Mouse (Mus musculus) ZHBTc4 (cell line): ENCODE results near the gene Slc25a22.

Experiments
- DNase-seq: peaks from one replicate; pipeline ENCODE4 v3.0.0-alpha.2; 2011; ENCODE audit warnings: low read depth, low spot score

The Slc25a22 gene

DNA sequence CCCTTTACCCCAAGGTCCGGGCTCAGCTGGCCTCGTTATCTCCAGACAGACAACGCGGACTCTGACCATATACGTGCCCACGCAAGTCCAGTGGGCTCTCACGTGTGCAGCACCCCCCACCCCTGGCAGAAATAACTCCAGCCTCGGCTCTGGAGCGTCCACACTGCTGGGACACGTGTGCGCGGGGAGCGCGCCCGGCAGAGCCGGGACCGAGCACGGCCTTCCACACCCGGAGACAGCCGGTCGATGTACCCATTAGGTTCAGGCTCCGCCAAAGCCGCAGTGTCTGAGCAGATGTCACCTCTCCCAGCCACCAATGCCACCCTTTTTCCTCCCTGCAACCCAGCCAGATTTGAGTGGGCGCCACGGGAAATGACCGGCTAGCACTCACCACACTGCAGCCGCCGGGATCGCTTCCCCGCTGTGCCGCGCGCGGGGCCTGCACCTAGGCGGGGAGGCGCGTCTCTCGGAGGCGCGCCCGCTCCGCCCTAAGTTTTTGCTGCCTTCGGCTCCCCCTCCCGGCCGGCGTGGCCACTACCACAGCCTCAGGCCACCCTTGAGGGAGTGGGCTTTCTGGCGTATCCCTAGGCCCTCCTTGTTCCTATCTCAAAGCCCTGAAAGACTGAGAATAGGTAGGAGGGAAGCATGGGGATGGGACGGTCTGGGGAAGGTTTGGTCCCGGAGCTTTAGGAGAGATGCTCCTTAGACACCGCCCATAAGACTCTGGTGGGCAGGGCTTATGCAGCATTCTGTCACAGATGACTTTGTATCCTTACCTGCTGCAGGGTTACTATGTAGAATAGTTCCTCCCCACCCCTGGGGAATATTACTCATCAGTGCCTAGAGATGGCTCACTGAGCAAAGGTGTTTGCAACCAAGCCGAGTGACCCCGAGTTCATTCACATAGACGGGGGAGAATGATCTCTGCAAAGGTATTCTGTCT, at the start of gene Slc25a22:
TSS of gene Slc25a22 (minus strand) at position 715 of the 943 bp plus-strand sequence.
- DNase-seq, result peak; percentile 94

DNA sequence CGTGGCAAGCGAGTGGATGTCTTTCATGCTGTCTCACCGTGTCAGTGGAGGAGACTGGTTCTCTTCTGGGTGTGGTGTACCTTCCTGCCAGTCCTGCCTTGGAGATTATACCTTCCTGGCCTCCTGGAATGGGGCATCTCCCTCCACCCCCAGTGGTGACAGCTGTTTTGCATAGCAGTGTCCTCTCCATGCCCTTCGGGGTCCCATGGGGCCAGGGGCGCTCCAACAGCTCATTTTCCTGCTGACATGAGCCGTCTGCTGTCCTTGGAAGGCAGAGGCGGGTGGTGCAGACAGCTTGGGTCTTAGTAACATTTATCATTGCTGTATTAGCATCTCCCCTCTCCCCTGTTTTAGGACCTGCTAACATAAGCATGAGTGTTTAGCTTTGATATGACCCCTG, 49.4 kb upstream of the Slc25a22 start:
- DNase-seq, result no peak

- no peak for DNase-seq
These were observed 48.5 kb upstream of the Slc25a22 start for GRCm38 (mm10) chr7:141486239-141486638.

DNA sequence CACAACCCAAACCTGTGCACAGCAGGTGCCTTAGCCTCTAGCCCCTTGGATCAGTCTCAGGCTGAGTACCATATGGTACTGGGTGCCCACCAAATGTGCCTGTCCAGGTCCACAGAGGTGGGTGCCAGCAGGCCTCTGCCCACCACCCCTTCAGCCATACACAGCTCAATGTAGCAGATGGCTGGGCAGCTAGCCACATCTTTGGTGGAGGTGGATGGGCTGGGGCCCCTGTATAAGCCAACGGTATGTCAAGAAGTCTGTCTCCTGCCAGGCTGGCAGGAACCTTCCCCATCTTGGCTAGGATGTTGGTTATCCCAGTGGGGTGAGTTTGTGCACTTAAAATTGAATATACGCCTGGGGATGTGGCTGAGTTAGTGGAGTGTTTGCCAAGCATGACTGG, 47.9 kb upstream of the Slc25a22 start:
- DNase-seq, result no peak

GRCm38 (mm10) chr7:141485186-141485585, 47.5 kb upstream of the Slc25a22 start:
- no peak for DNase-seq

DNA sequence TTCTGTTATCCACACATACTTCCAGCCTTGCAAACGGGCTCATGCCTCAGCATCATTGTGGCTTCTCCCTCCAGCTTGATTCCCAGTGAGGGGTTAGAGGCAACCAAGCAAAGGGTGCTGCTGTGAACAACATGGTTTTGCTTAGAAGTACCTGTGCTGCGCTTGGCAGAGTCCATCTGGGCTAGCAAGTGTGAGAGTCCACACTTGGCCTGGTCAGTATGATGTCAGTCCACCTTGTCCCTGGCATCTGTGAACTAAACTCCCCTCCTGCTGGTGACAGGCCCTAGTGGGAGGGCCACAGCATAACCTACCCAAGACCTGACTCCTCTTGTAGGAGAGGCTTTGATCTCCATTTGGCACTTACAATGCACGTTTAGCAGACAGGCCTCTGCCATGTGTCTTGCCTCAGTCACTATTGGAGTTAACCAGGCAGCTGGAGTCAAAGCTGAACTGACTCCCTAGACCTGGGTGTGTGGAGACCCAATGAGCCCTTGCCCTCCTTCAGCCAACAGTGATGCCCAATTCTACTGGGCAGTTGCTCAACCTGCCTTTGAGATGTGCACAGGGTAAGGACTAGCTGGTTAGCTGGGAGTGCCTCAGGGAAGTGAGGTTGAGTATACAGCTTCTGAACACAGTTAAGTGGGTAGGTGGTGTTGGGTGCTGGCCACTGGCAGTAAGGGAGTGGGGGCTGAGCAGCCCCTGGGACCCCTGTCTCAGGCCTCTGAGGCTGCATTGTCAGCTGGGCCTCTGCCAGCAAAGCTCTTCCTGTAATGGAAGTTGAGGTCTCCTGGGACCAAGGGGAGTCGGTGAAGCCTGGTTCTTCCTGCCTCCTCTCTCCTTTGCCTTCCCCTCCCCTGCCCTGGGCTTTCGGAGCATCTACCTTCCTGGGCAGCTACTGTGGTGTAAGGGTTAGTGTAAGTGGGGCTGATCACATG, 46.8 kb upstream of the Slc25a22 start:
- no peak for DNase-seq

- DNase-seq, result no peak
These were observed 45.5 kb upstream of the Slc25a22 start for GRCm38 (mm10) chr7:141483114-141483653.

DNA sequence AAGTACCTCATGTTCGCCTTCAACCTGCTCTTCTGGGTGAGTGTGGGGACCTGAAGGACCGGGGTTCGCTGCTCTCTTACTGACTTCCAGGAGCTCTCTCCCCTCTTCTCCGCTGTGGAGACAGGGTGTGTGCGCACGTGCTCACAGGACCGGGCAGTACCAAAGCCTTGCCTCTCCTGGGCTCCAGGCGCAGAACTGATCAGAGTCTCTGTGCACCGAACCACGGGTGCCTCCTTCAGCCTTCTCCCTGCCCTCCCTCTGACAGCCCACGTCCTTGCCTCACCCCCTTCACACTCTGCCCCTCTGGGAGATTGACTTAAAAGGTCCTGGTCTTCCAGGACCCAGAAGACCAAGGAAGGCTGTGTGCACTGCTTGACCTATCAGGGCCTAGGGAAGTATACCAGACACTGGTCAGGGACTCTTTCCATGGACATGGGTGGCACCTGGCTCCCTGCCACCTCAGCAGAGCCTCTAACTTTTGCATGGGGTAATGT, 44.9 kb upstream of the Slc25a22 start:
- DNase-seq, result no peak

- DNase-seq, result peak; percentile 60
These were observed 44.1 kb upstream of the Slc25a22 start for GRCm38 (mm10) chr7:141481498-141482401.

GRCm38 (mm10) chr7:141480842-141481497, 43.3 kb upstream of the Slc25a22 start:
- DNase-seq, result peak; percentile 83

- DNase-seq, result no peak
These were observed 40.6 kb upstream of the Slc25a22 start for GRCm38 (mm10) chr7:141478270-141478748.

- DNase-seq, result no peak
These were observed 40.0 kb upstream of the Slc25a22 start for GRCm38 (mm10) chr7:141477578-141478269.

DNA sequence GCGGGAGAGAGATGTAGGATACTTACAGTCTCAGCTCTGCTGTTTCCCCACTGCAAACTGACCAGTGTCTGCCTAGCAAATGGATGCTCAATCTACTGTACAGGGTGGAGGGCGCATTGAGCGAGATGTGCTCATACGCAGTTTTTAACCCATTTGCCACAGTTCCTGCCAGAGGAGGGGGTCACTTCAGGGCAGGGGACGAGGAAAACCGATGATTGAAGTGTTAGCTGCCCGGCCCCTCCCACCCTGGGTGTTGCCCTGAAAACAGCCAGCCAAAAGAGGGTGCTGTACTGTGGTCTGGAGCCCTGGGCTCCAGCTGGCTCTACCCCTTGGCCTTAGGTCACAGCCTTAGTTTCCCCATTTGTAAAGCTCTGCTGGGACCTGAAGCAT, 39.3 kb upstream of the Slc25a22 start:
- DNase-seq, result no peak

- peak; percentile 76 for DNase-seq
These were observed 38.7 kb upstream of the Slc25a22 start for GRCm38 (mm10) chr7:141476226-141476980.

- no peak for DNase-seq
These were observed 38.1 kb upstream of the Slc25a22 start for GRCm38 (mm10) chr7:141475805-141476158.

DNA sequence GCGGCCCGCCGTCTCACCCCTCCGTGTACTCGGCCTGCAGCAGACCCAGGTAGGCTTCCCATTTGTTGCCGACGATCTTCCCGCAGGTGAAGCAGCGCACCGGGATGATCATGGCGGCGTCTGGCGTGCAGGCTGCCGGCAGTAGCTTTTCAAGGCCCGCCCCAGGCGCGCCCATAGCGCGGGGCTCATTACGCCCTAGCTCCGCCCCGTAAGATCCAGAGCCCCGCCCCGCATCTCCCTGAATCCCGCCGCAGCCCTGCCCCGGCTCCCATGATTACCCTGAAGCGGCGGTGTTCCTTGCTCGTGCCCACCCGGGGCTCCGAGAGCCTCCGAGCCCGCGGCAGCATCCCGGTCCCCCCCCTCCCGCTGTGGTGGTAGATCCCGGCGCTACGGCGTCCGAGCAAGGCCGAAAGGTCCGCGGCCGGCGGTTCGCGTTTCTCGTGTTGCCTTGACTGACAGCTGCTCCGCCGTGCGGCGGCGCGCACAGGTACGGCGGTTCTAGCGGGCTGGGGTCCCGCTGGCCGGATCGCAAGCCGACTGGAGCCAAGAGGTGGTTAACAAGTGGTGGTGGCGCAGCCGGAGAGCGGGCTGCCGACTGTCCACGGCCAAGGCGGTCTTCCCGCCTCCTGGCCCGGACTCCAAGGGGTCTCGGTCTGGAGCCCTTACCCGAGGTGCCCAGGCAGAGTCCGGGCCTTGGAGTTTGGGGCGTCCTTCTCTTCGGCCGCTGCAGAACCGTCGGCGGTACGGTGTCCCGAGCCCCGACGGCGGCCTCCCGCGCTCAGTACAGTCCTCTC, 37.5 kb upstream of the Slc25a22 start, which contains the start of the genes Polr2l and Tspan4:
TSS of gene Polr2l (minus strand) at position 122 of the 794 bp plus-strand sequence.
TSS of gene Tspan4 (plus strand) at position 230 of the 794 bp plus-strand sequence.
- DNase-seq, result peak; percentile 94

DNA sequence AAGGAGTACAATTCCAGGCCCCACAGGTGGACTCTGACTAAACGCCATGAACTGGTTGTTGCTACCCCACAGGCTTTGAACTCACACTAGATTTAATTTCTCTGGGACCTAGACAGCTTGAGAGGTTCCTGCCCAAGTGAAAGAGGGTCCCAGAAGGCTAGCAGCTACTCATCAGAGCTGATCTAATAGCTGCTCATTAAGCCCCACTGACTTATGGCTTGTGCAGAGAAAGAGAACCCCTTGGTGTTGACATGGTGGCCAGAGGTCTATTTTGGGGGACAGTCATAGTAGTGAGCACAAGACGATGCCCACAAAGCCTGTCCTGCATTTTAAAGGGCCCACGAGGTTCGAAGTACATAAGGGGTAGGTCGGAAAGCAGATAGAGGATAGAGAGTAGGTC, 36.5 kb upstream of the Slc25a22 start:
- no peak for DNase-seq

- no peak for DNase-seq
These were observed 35.1 kb upstream of the Slc25a22 start for GRCm38 (mm10) chr7:141472763-141473162.
